Mouse (Mus musculus): ENCODE data around the gene Bcat2.

Gene Bcat2

DNA sequence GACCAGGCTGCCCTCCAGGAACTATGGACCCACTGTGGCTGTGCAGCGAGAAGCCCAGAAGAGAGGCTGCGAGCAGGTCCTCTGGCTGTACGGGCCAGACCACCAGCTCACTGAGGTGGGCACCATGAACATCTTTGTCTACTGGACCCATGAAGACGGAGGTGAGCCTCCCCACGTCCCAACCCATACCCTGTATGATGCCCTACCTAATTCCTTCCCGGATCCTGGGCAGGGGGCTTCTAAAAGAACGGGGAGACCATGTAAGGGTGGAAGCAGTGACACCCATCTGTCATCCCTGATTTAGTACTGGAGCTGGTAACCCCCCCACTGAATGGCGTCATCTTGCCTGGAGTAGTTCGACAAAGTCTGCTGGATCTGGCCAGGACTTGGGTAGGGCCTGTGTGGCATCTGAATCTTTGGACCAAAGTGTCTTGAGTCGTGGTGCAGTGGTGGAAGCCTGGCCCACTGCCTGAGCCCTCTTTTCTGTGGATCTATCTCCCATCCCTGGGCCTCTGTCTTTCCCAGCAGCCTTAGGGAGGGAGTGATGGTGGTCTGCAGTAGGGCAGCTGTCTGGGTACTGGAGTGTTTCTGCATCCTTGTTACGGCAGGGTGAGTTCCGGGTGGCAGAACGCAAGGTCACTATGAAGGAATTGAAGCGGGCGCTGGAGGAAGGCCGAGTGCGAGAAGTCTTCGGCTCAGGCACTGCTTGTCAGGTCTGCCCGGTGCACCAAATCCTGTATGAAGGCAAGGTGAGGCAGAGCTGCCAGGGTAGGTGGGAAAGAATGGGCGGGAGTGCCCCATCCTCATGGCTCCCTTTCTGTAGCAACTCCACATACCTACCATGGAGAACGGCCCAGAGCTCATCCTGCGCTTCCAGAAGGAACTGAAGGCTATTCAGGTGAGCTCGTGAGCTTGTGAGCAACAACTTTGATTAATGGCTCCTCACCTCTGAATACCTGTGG lies 18.0 kb downstream of the Bcat2 start:
- DNase-seq (ENCODE audit: low spot score) = no peak

DNA sequence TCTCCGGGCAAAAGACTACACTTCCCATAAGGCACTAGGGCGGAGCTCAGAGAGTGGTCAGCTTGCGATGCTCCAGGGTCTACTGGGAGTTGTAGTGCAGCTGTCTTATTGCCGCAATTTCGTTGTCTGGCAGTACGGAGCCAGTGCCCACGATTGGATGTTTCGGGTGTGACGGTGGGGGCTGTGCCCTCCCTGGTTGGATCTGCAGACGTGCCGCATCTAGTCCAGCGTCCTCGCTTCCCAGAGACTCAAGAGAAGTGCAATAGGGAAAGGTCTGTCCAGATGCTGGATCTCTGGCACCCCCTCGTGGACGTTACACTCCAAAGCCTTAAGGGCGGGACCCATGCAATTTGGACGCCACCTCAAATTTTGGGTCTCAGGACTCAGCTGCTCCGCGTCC lies 19.2 kb downstream of the Bcat2 start:
- DNase-seq (ENCODE audit: low spot score) = peak; percentile 63

GRCm38 (mm10) chr7:45589898-45590297 lies 19.9 kb downstream of the Bcat2 start:
- no peak for DNase-seq (ENCODE audit: low spot score)

GRCm38 (mm10) chr7:45590874-45591273 lies 20.9 kb downstream of the Bcat2 start:
- no peak for DNase-seq (ENCODE audit: low spot score)

DNA sequence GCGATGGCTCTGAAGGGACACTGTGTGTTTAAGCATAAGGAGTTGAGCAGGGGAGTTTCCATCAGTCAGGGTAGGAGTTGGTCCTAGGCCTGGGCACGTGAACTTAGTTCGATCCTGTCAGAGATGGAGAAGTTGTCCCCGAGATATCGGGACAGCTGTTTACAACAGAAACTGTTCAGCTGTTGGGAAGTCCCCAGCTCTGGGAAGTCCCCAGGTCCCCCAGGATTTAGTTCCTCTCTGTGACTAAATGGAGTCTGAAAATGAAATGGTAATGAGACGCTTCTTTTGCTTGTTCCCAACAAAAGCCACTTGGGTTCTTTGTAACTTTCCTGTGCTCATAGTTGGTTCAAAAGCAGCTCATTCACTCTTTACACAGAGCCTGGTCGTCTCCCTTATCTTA lies 21.9 kb downstream of the Bcat2 start:
- DNase-seq (ENCODE audit: low spot score) = no peak

- no peak for DNase-seq (ENCODE audit: low spot score)
Observed at GRCm38 (mm10) chr7:45593118-45593815, 23.3 kb downstream of the Bcat2 start.

GRCm38 (mm10) chr7:45595176-45595575 lies 25.2 kb downstream of the Bcat2 start:
- DNase-seq (ENCODE audit: low spot score) = no peak

DNA sequence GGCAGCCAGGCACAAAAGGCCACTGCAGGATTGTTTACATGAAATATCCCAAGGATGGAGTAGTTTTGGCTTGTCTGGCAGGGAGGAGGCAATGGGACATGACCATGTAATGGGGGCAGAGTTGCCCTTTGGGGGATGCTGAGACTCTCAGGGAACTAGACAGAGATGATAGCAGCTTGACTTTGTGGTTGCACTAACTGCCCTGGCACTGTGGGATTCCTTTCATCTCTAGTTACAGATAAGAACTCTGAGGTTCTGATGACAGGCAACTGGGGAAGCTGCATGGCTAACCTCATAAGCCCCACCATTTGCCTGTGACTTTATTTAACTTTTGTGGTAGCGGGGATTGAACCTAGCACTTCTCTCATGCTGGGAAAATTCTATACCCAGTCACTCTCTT lies 26.2 kb downstream of the Bcat2 start:
- no peak for DNase-seq (ENCODE audit: low spot score)

GRCm38 (mm10) chr7:45597013-45597412 lies 27.1 kb downstream of the Bcat2 start:
- no peak for DNase-seq (ENCODE audit: low spot score)

GRCm38 (mm10) chr7:45597527-45597926 lies 27.6 kb downstream of the Bcat2 start:
- no peak for DNase-seq (ENCODE audit: low spot score)

DNA sequence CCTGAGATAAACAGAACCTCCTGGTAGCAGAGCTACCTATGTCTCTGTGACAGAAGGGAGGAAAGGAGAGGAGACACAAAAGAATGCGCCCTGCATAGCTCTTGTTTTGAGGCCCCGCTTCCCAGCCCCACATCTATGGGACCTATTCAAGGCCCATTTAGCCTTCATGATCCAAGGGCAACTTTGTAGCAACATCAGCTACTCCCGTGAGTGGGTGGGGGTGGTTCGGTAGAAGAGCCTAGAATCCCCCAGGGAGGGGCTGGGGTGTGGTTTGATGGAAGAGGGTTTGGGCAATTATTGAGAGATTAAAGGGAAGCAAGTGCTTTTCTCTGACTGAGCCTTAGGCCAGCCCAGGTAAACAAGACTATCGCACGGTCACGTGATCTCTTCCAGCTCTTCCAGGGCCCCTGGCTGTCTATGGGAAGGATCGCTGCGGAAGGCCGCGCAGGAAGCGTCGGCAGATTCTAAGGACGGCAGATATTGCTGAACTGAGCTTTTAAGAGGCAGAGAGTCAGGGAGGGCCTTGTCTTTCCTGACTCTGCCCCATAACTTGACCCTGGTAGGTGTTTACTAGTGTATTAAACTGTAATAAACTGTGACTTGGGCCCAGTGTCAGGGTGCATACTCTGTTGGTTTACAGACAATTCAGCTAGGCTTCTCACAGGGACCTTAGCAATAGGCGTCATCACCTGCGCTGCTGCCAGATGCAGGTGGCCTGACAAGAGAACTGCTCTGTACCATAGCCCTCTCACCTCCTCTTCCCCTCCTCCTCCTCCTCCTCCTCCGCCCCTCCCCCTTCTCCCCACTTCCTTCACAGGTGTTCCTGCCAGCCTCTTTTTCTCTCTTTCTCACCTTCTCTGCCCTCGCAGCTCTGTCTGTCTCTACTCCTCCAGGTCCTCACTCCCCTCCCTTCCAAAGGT lies 29.3 kb downstream of the Bcat2 start:
- no peak for DNase-seq (ENCODE audit: low spot score)

DNA sequence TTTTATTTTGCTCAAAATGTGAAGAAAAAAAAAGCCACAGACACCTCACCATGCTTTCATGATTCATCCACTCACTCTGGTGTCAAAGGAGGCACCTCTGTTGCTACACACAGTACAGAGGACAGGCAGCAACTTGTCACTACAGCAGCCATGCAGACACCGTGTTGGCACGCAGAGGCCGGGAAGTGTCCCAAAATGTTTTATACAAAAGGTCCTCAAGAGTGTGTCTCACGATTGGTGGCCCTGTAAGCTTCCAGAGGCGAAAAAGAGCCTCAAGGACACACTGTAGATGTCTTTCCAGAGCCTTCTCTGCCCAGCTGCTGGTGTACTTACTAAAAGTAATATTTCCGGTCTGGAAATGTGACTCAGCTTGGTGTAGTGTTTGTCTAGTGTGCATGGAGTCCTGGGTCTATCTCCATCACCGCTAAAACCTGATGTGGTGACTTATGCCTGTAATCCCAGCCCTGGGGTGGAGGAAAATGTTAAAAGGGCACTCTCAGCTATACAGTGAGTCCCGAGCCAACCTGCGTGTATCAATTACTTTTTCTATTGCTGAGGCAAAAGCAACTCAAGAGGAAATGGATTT lies 35.8 kb downstream of the Bcat2 start:
- DNase-seq (ENCODE audit: low spot score) = no peak

DNA sequence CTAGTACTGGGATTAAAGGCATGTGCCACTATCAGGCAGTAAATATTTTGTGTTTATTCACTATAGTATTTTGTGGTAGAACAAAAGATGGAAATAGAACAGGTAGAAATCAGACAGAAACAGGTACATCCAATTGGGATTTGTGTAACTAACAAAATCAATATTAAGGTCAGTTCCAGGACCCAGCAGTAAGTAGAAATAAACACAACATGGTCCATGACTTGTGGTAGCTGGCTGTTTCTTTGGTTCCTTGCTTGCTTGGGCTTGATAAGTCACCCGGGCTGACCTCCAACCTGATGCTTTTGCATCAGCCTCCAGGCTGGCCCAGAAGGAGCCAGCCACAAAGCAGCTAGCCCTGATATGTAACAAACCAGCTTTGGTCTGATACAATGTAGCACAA lies 39.6 kb downstream of the Bcat2 start:
- DNase-seq (ENCODE audit: low spot score) = no peak

- no peak for DNase-seq (ENCODE audit: low spot score)
Observed at GRCm38 (mm10) chr7:45616277-45616676, 46.3 kb downstream of the Bcat2 start.

DNA sequence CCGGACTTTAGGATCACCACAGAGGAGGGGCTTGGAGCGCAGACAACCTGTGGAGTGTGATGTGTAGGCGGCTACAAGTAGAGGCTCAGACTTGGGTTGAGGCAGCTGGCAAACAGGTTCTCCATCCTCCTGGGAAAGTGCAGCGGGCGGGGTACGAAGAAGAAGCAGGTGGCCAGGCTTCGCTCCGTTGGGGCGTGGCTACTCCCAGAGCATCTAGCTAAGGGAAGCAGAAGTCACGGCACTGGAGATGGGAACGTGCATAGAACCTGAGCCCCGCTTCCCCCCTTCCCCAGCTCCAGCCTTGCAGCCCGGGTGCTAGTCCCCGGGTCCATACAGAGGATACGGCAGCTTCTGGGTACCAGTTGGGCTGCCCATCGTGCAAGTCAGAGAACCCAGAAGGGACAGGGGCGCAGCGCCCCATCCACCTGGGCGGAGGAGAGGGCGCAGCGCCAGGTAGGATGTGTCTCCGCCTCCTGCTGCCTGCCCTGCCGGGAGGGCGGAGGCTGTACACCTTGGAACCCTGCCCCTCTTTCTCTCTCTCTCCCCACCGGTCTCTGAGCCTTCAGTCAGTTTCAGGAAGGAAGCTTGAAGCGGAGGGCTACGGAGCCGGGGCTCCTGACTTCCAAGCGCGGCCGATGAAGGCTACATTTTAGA lies 47.2 kb downstream of the Bcat2 start, which contains the start of gene Fut1:
Fut1 (plus strand) TSS at position 248 of the 654 bp plus-strand sequence.
- DNase-seq (ENCODE audit: low spot score) = no peak

DNA sequence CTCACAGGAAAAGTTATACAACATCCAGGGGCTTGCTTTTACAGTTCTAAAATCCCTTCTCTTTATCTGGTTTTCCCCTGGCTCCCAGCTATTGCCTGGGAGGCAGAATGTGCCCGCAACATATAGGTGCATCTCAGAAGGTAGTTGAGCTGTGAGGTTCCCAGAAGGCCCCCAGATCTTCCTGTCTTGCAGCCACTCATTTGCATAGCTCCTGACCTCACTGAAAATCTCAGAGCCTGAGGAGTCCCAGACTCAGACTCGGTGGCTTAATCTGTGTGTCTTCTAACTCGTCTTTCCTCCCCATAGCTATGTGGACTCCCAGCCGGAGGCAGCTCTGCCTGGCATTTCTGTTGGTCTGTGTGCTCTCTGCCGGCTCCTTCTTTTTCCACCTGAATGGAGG lies 48.4 kb downstream of the Bcat2 start:
- no peak for DNase-seq (ENCODE audit: low spot score)

- no peak for DNase-seq (ENCODE audit: low spot score)
Observed at GRCm38 (mm10) chr7:45619592-45619991, 49.6 kb downstream of the Bcat2 start.

GRCm38 (mm10) chr7:45621443-45621842 lies 51.5 kb downstream of the Bcat2 start, which contains the start of gene Izumo1:
Izumo1 (plus strand) TSS chr7:45621811.
- no peak for DNase-seq (ENCODE audit: low spot score)

- no peak for DNase-seq (ENCODE audit: low spot score)
Observed at GRCm38 (mm10) chr7:45623507-45623906, 53.6 kb downstream of the Bcat2 start.

GRCm38 (mm10) chr7:45624718-45625117 lies 54.8 kb downstream of the Bcat2 start:
- no peak for DNase-seq (ENCODE audit: low spot score)

- DNase-seq (ENCODE audit: low spot score) = no peak
Observed at GRCm38 (mm10) chr7:45625481-45625880, 55.5 kb downstream of the Bcat2 start.
